Mouse (Mus musculus) heart, postnatal 0 days (tissue): ENCODE data around the gene Stard3. TPM values are rescaled to one million over a fixed set of nuclear protein-coding genes. Genes with fewer than 3 reads are reported as not detected.

ENCODE experiments used
- ATAC-seq: fragments of 200-750 bp; cut with Nextera tagmentation; 2 replicates; pipeline ENCODE4 v1.8.0; 2017; ENCODE audit warnings: low read depth, moderate number of reproducible peaks, moderate library complexity; ENCODE audit not compliant: insufficient read depth
- DNase-seq: peaks from one replicate; pipeline ENCODE4 v3.0.0-alpha.2; 2016; ENCODE audit warnings: low spot score
- H3K27ac ChIP-seq: fragments of 300-500 bp; sonication (generic); 2 replicates; pipeline ENCODE4 v1.5.1; 2014; ENCODE audit warnings: low read depth, mild to moderate bottlenecking
- H3K27me3 ChIP-seq: fragments of 300-500 bp; sonication (generic); 2 replicates; pipeline ENCODE4 v1.6.1; 2014; ENCODE audit warnings: low read length, mixed read lengths; ENCODE audit not compliant: control insufficient read depth, insufficient read depth
- H3K36me3 ChIP-seq: fragments of 300-500 bp; sonication (generic); replicated peaks from 2 replicates; pipeline ENCODE4 v1.6.1; 2014; ENCODE audit warnings: low read length, mixed read lengths; ENCODE audit not compliant: control insufficient read depth, insufficient read depth
- H3K4me1 ChIP-seq: fragments of 300-500 bp; sonication (generic); 2 replicates; pipeline ENCODE4 v1.6.1; 2014; ENCODE audit warnings: antibody characterized with exemption; ENCODE audit not compliant: control insufficient read depth, insufficient read depth
- H3K4me2 ChIP-seq: fragments of 300-500 bp; sonication (generic); 2 replicates; pipeline ENCODE4 v1.6.1; 2014; ENCODE audit warnings: low read depth, mild to moderate bottlenecking, low read length, moderate library complexity
- H3K4me3 ChIP-seq: fragments of 300-500 bp; sonication (generic); 2 replicates; pipeline ENCODE4 v1.5.1; 2014; ENCODE audit warnings: low read depth, low read length
- H3K9ac ChIP-seq: fragments of 300-500 bp; sonication (generic); replicated peaks from 2 replicates; pipeline ENCODE4 v1.6.1; 2014; ENCODE audit warnings: low read depth, low read length, mixed read lengths
- H3K9me3 ChIP-seq: fragments of 300-500 bp; sonication (generic); replicated peaks from 2 replicates; pipeline ENCODE4 v1.6.1; 2016; ENCODE audit warnings: low read length; ENCODE audit not compliant: control insufficient read depth
- CTCF ChIP-seq: IDR thresholded peaks from 2 replicates; pipeline ENCODE4 v1.5.1; 2016; ENCODE audit warnings: antibody characterized with exemption, control low read depth, low read depth
- EP300 ChIP-seq: IDR thresholded peaks from 2 replicates; pipeline ENCODE4 v1.6.1; 2016; ENCODE audit warnings: antibody characterized with exemption, low read depth
- whole genome bisulfite sequencing: fragments of 180-500 bp; shearing (Covaris S2); extraction: QIAGEN DNeasy Blood & Tissue Kit; methylation state at CpG from one replicate; pipeline ENCODE4 v1.1.7; 2014; 5-methylcytosine and 5-hydroxymethylcytosine counted together
- polyA plus RNA-seq: library from polyadenylated mRNA; unstranded; fragments of >200 nt; fragmentation: Nextera tagmentation; extraction: Ambion mirVana; gene quantifications from 2 replicates; pipeline ENCODE4 v1.2.1, GENCODE M21; 2015
- total RNA-seq: library from RNA; depleted of rRNA; stranded (reverse); fragments of >200 nt; gene quantifications from 2 replicates; pipeline ENCODE4 v1.2.3, GENCODE M21; 2014; ENCODE audit warnings: low replicate concordance

Gene Stard3
- total and polyA plus RNA-seq, 2 experiments from 2014 or later = 34.7 to 44.8 TPM

DNA sequence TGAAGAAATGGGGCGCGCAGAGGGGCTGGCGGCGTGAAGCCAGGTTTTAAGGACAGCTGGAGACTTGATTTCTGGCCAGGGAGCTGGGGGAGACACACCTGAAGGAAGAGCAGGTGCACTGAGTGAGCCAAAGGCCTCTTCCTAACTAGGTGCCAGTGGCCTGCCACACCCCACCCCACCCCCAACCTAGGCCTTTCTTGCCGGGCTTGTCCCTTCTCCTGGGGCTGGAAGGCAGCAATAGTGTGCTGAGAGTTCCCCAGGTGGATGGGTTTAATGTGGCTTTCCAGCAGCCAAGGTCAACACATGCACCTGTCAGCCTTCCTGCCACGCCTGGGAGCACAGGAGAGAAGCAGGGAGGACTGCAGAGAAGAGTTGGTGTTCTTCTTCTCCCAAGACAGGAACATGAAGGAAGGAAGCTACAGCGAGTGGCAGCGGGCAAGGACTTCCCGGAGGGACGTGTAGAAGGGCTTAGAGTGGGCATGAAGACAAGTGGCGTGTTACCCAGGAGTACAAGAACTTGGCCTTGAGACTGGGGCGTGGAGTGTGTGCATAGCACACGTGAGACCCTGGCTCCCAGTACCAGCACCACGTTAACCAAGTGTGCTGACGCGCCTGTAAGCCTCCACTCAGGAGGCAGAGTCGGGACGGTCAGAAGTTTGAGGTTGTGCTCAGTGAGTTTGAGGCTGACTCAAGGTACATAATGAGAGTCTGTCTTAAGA lies 5.7 kb upstream of the Stard3 start:
- peaks cover 25% of the 10 kb centered on the region for H3K27me3 ChIP-seq
- no peak overlapping the region for H3K4me2 ChIP-seq
- H3K4me3 ChIP-seq = no peak overlapping the region
- no peaks in the 10 kb centered on the region for H3K36me3 ChIP-seq
- H3K9me3 ChIP-seq = no peaks in the 10 kb centered on the region
- ATAC-seq = no peak
- no peak overlapping the region for H3K27ac ChIP-seq
- H3K9ac ChIP-seq = no peak overlapping the region
- DNase-seq = no peak
- peaks cover 11% of the 10 kb centered on the region; the same call in 1 of the 2 replicates for H3K4me1 ChIP-seq
- TF ChIP-seq EP300 (no peak), CTCF (no peak)
- 75% methylated on average over 18 of the region's 18 CpGs for WGBS

- H3K27me3 ChIP-seq = peaks cover 16% of the 10 kb centered on the region
These were observed 4.4 kb upstream of the Stard3 start for GRCm38 (mm10) chr11:98353651-98354211.

GRCm38 (mm10) chr11:98354445-98354844 lies 3.7 kb upstream of the Stard3 start:
- ATAC-seq (no peak), DNase-seq (no peak)
- H3K27me3 ChIP-seq = peaks cover 11% of the 10 kb centered on the region
- H3K4me1 ChIP-seq = peaks cover 18% of the 10 kb centered on the region
- H3K4me3 ChIP-seq = no peak overlapping the region
- H3K9ac ChIP-seq = no peak overlapping the region
- TF ChIP-seq EP300 (no peak), CTCF (no peak)
- no peak overlapping the region for H3K4me2 ChIP-seq
- WGBS = 73% methylated on average over 14 of the region's 14 CpGs
- no peak overlapping the region for H3K27ac ChIP-seq
- H3K9me3 ChIP-seq = no peaks in the 10 kb centered on the region
- no peaks in the 10 kb centered on the region for H3K36me3 ChIP-seq

More at GRCm38 (mm10) chr11:98353651-98354211, 4.4 kb upstream of the Stard3 start:
- 45% methylated on average over 8 of the region's 8 CpGs for WGBS
- peaks cover 11% of the 10 kb centered on the region; the same call in 1 of the 2 replicates for H3K4me1 ChIP-seq
- no peak overlapping the region for H3K4me2 ChIP-seq
- ATAC-seq (no peak), DNase-seq (no peak)
- H3K9me3 ChIP-seq = no peaks in the 10 kb centered on the region
- no peak overlapping the region for H3K9ac ChIP-seq
- H3K36me3 ChIP-seq = no peaks in the 10 kb centered on the region
- H3K4me3 ChIP-seq = no peak overlapping the region
- TF ChIP-seq EP300 = no peak
- TF ChIP-seq CTCF = no peak
- no peak overlapping the region for H3K27ac ChIP-seq

- no peaks in the 10 kb centered on the region for H3K9me3 ChIP-seq
- ATAC-seq (no peak), DNase-seq (peak; percentile 58)
- no peak overlapping the region for H3K9ac ChIP-seq
- no peak overlapping the region for H3K27ac ChIP-seq
- peaks cover 19% of the 10 kb centered on the region for H3K4me1 ChIP-seq
- H3K27me3 ChIP-seq = no peaks in the 10 kb centered on the region
- H3K4me3 ChIP-seq = no peak overlapping the region
- TF ChIP-seq CTCF (peak; percentile 83), EP300 (no peak)
- no peak overlapping the region for H3K4me2 ChIP-seq
- 7% methylated on average over 6 of the region's 6 CpGs for WGBS
- H3K36me3 ChIP-seq = no peaks in the 10 kb centered on the region
These were observed 2.4 kb upstream of the Stard3 start for GRCm38 (mm10) chr11:98355732-98356299.

DNA sequence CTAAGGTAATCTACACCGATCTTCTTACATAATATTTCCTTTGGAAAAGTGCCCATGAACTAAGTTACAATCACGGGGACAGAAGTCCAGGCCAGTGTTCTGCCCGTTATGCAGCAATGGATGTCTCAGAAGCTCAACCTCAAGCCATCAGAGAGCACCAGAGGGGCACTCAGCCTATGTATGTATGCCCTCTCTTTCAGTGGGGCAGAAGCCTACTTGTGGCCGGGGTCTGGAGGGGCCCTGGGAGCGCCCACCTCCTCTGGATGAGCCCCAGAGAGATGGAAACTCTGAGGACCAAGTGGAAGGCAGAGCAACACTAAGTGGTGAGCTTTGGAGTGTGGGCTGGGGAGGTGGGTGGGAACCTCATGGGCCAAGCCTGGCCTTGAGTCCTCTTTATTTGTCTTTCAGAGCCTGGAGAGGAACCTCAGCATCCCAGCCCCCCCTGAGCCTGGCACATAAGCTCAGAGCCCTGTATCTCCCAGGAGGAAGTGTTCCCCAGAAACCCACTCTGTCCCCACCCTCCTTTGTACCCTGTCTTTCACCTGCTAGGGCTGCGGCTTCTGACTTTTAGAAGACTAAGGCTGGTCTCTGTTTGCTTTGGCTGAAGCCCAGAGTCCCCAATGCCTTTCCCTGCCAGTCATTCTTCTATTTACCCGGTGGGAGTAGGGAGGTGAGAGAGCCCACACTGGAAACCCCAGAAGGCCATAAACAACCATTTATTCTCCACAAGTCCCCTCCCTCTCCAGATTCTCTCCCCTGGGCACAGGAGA lies 1.4 kb upstream of the Stard3 start:
- no peak overlapping the region for H3K9ac ChIP-seq
- peaks cover 19% of the 10 kb centered on the region for H3K4me1 ChIP-seq
- no peaks in the 10 kb centered on the region for H3K9me3 ChIP-seq
- H3K36me3 ChIP-seq = no peaks in the 10 kb centered on the region
- TF ChIP-seq EP300 (no peak), CTCF (no peak)
- no peak overlapping the region for H3K4me3 ChIP-seq
- H3K4me2 ChIP-seq = peak overlapping the region; percentile 81; the same call in 1 of the 2 replicates
- ATAC-seq (no peak), DNase-seq (no peak)
- 62% methylated on average over 7 of the region's 7 CpGs for WGBS
- H3K27ac ChIP-seq = peak overlapping the region; percentile 91
- no peaks in the 10 kb centered on the region for H3K27me3 ChIP-seq
